Mouse (Mus musculus) hindbrain, embryonic 12.5 days (tissue): ENCODE data around the gene Sema5b. TPM values are rescaled to one million over a fixed set of nuclear protein-coding genes. Genes with fewer than 3 reads are reported as not detected.

Experiments
- ATAC-seq: fragments of 200-750 bp; cut with Nextera tagmentation; 2 replicates; pipeline ENCODE4 v1.8.0; 2017; ENCODE audit warnings: moderate TSS enrichment; ENCODE audit not compliant: low FRiP score
- H3K27ac ChIP-seq: fragments of 300-500 bp; sonication (generic); 2 replicates; pipeline ENCODE4 v1.5.1; 2016; ENCODE audit warnings: mild to moderate bottlenecking
- H3K27me3 ChIP-seq: fragments of 300-500 bp; sonication (generic); 2 replicates; pipeline ENCODE4 v1.6.1; 2016; ENCODE audit warnings: mild to moderate bottlenecking
- H3K36me3 ChIP-seq: fragments of 300-500 bp; sonication (generic); 2 replicates; pipeline ENCODE4 v1.6.1; 2016; ENCODE audit warnings: mild to moderate bottlenecking
- H3K4me1 ChIP-seq: fragments of 300-500 bp; sonication (generic); 2 replicates; pipeline ENCODE4 v1.6.1; 2016
- H3K4me2 ChIP-seq: fragments of 300-500 bp; sonication (generic); replicated peaks from 2 replicates; pipeline ENCODE4 v1.6.1; 2016; ENCODE audit warnings: mild to moderate bottlenecking
- H3K4me3 ChIP-seq: fragments of 300-500 bp; sonication (generic); 2 replicates; pipeline ENCODE4 v1.5.1; 2016; ENCODE audit warnings: mild to moderate bottlenecking
- H3K9ac ChIP-seq: fragments of 300-500 bp; sonication (generic); 2 replicates; pipeline ENCODE4 v1.6.1; 2016; ENCODE audit warnings: mild to moderate bottlenecking, moderate library complexity
- H3K9me3 ChIP-seq: fragments of 300-500 bp; sonication (generic); replicated peaks from 2 replicates; pipeline ENCODE4 v1.6.1; 2016; ENCODE audit warnings: mild to moderate bottlenecking
- WGBS: fragments of 180-500 bp; shearing (Covaris S2); methylation state at CpG from one replicate; pipeline ENCODE4 v1.1.7; 2016; 5-methylcytosine and 5-hydroxymethylcytosine counted together
- polyA plus RNA-seq: library from polyadenylated mRNA; unstranded; fragments of >200 nt; fragmentation: Nextera tagmentation; extraction: Ambion mirVana; gene quantifications from 2 replicates; pipeline ENCODE4 v1.2.1, GENCODE M21; 2016

The Sema5b gene
- polyA plus RNA-seq, 1 experiment from 2014 or later, result 42.9 TPM

DNA sequence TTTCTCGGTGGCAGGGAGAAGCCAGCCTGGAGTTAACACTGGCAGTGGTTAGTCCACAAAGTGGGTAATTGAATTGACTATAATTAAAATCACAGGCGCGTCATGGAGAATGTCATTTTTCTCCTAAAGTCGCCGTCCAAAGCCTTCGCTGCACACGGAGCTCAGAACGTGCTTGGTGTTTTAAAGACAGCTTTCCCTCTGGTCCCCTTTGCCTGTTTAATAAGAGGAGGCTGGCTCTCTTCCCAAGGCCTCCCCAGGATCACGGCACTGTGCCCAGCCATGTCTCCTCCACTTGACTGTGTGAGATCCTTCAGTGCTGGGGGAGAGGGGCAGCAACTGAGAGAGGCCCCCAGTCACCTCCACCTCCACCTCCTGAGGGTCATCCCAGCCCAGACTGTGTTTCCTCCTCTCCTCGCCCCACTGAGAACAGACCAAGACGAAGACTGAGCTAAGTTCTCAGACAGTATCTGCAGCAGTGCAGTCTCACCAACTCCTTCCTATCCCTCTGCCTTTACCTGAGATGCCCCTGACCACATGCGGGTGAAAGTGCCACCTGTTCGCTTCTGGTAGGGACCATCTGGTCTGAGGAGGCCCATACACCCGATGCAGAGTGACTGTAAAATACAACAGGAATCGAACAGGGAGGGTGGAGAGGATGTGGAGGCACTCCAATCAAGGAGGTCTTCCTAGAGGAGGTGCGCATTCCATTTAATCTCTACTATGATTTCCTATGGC lies 84.5 kb downstream of the Sema5b start:
- WGBS, result 68% methylated on average over 16 of the region's 16 CpGs
- peak overlapping the region; percentile 57 for H3K27ac ChIP-seq

GRCm38 (mm10) chr16:35627992-35628607 lies 87.2 kb downstream of the Sema5b start:
- H3K27ac ChIP-seq, result no peak overlapping the region
- peaks cover 30% of the 10 kb centered on the region for H3K4me1 ChIP-seq
- H3K9me3 ChIP-seq, result no peaks in the 10 kb centered on the region
- no peak overlapping the region for H3K4me3 ChIP-seq
- 41% methylated on average over 10 of the region's 10 CpGs for WGBS
- H3K27me3 ChIP-seq, result no peaks in the 10 kb centered on the region
- peak; percentile 67; the same call in 1 of the 2 replicates for ATAC-seq
- peaks cover 4% of the 10 kb centered on the region for H3K36me3 ChIP-seq
- no peak overlapping the region for H3K9ac ChIP-seq
- no peak overlapping the region for H3K4me2 ChIP-seq

More for the DNA sequence above, 84.5 kb downstream of the Sema5b start:
- no peaks in the 10 kb centered on the region for H3K36me3 ChIP-seq
- no peak overlapping the region for H3K9ac ChIP-seq
- H3K4me1 ChIP-seq, result peaks cover 24% of the 10 kb centered on the region
- no peaks in the 10 kb centered on the region for H3K27me3 ChIP-seq
- no peak overlapping the region for H3K4me3 ChIP-seq
- no peak overlapping the region for H3K4me2 ChIP-seq
- 0 out of 2 replicates have a peak, but pooled peaks have one; percentile 7 for ATAC-seq
- H3K9me3 ChIP-seq, result no peaks in the 10 kb centered on the region

DNA sequence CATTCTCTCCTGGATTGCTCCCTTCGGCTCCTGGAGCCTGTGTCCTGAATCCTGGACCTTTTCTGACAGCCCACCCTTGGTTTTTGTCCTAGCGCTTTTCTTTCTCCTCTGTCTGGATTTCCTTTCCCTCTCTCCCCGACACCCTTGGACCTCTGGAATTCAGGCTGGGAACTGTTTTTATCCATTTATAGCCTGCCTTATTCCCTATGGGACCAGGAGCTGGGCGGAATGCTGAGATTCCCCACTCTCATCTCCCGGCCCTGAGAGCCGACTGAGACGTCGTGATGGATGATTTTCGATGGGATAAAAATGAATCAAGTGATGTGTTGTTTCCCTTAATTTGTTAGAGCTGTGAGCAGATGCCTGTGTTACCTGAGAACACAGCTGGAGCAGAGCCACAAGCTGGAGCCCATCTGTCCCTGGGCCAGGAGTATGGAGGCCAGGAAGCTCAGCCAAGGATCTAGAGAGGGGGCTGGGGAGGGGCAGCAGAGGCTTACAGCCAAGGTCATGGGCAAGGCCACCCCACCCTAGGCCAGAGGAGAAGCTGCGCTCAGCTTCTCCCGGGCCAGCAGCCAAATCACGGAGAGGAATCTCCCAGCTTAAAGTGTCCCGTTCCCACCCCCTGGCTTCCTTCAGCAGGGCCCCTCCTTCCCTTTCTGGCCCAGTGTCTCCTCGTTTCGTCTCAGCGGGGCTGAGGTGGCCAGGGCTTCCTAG lies 89.7 kb downstream of the Sema5b start:
- Histone ChIP-seq H3K9me3 (no peaks in the 10 kb centered on the region), H3K27ac (no peak overlapping the region), H3K4me2 (no peak overlapping the region), H3K27me3 (no peaks in the 10 kb centered on the region), H3K36me3 (peaks cover 4% of the 10 kb centered on the region), H3K4me1 (peaks cover 10% of the 10 kb centered on the region), H3K9ac (no peak overlapping the region), H3K4me3 (no peak overlapping the region)
- WGBS, result 61% methylated on average over 16 of the region's 16 CpGs
- no peak for ATAC-seq

DNA sequence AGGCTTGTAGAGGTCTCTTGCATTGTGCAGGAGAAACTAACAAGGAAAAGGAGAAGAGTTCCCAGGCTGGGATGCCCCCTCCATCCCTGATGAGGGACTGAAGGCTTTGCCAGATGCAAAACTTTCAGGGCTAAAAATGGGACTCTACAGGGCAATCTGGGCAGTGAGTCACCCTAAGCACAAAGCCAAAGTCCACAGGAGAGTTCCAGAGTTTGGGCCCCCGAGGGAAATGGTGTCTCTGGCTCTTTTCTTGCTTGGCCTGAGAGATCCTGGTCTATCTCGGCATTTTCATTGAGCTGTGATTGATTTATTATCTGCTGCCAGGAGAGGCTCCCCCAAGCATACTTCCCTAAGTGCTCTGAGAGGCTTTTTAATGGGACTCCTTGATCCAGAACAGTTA lies 92.1 kb downstream of the Sema5b start:
- Histone ChIP-seq H3K9ac (no peak overlapping the region), H3K9me3 (no peaks in the 10 kb centered on the region), H3K27ac (no peak overlapping the region), H3K4me1 (peaks cover 10% of the 10 kb centered on the region), H3K27me3 (no peaks in the 10 kb centered on the region), H3K4me2 (no peak overlapping the region), H3K36me3 (peaks cover 4% of the 10 kb centered on the region), H3K4me3 (no peak overlapping the region)
- ATAC-seq, result no peak
- WGBS, result 45% methylated on average over 2 of the region's 2 CpGs

GRCm38 (mm10) chr16:35634971-35635370 lies 94.0 kb downstream of the Sema5b start:
- WGBS, result 45% methylated on average over 4 of the region's 4 CpGs
- Histone ChIP-seq H3K9ac (no peak overlapping the region), H3K9me3 (no peaks in the 10 kb centered on the region), H3K4me2 (no peak overlapping the region), H3K36me3 (peaks cover 4% of the 10 kb centered on the region), H3K27me3 (no peaks in the 10 kb centered on the region), H3K4me1 (peaks cover 10% of the 10 kb centered on the region), H3K4me3 (no peak overlapping the region), H3K27ac (no peak overlapping the region)
- ATAC-seq, result no peak

DNA sequence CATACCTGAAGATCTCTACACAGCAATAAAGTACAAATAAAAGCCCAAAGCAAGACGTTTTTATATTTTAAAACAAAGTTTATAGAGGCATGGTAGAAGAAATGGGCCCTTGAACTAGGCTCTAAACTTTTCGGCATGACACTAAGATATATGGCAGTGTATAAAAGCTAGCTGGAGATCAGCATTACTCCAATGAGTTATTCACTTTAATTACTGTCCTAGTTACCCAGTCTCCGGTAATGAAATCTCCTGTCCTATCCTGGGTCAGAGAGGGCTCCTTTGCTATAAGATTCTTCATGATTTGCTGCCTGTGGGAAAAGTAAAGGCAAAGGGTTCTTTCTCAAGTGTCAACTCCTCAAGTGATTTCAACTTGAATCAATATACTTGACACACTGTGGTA lies 98.6 kb downstream of the Sema5b start:
- no peaks in the 10 kb centered on the region for H3K9me3 ChIP-seq
- H3K36me3 ChIP-seq, result no peaks in the 10 kb centered on the region
- ATAC-seq, result no peak
- 81% methylated on average over 3 of the region's 3 CpGs for WGBS
- H3K4me3 ChIP-seq, result no peak overlapping the region
- H3K4me2 ChIP-seq, result no peak overlapping the region
- H3K4me1 ChIP-seq, result no peaks in the 10 kb centered on the region
- H3K27me3 ChIP-seq, result no peaks in the 10 kb centered on the region
- no peak overlapping the region for H3K27ac ChIP-seq
- no peak overlapping the region for H3K9ac ChIP-seq

GRCm38 (mm10) chr16:35648862-35649261 lies 107.9 kb downstream of the Sema5b start:
- H3K4me2 ChIP-seq, result no peak overlapping the region
- H3K4me1 ChIP-seq, result no peaks in the 10 kb centered on the region
- no peak overlapping the region for H3K9ac ChIP-seq
- 84% methylated on average over 4 of the region's 4 CpGs for WGBS
- H3K9me3 ChIP-seq, result no peaks in the 10 kb centered on the region
- H3K27me3 ChIP-seq, result no peaks in the 10 kb centered on the region
- ATAC-seq, result no peak
- no peak overlapping the region for H3K27ac ChIP-seq
- peaks cover 36% of the 10 kb centered on the region for H3K36me3 ChIP-seq
- H3K4me3 ChIP-seq, result no peak overlapping the region

GRCm38 (mm10) chr16:35652206-35652605 lies 111.3 kb downstream of the Sema5b start:
- ATAC-seq, result no peak
- Histone ChIP-seq H3K9ac (no peak overlapping the region), H3K36me3 (peaks cover 27% of the 10 kb centered on the region), H3K4me1 (no peaks in the 10 kb centered on the region), H3K9me3 (no peaks in the 10 kb centered on the region), H3K4me3 (no peak overlapping the region), H3K27me3 (no peaks in the 10 kb centered on the region), H3K4me2 (no peak overlapping the region), H3K27ac (no peak overlapping the region)
- WGBS, result 66% methylated on average over 6 of the region's 6 CpGs

DNA sequence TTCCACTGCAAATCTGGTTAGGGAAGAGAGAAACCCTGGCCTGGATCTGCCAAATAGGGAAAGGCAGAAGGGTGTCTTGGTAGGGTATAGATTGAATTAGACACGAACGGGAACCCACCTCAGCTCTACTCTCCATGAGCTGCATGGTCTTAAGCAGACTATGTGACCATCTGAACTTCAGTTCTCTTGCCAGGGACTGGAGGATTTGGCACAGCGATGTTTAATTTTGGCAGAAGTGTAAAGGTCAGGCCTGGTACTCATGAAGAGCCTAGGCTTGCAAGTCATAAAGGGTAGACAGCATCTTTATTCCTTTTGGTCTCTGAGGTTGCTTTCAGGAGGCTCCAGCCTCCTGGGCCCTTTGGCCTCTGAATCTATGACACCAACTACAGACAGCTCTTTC lies 111.8 kb downstream of the Sema5b start:
- Histone ChIP-seq H3K4me2 (no peak overlapping the region), H3K4me1 (no peaks in the 10 kb centered on the region), H3K9me3 (no peaks in the 10 kb centered on the region), H3K9ac (no peak overlapping the region), H3K36me3 (peaks cover 22% of the 10 kb centered on the region), H3K4me3 (no peak overlapping the region), H3K27ac (no peak overlapping the region), H3K27me3 (no peaks in the 10 kb centered on the region)
- no peak for ATAC-seq
- 93% methylated on average over 3 of the region's 3 CpGs for WGBS

GRCm38 (mm10) chr16:35653951-35654350 lies 113.0 kb downstream of the Sema5b start:
- no peak overlapping the region for H3K4me3 ChIP-seq
- no peak for ATAC-seq
- no peaks in the 10 kb centered on the region for H3K4me1 ChIP-seq
- H3K27me3 ChIP-seq, result peaks cover 7% of the 10 kb centered on the region
- H3K9ac ChIP-seq, result no peak overlapping the region
- no peak overlapping the region for H3K27ac ChIP-seq
- H3K4me2 ChIP-seq, result no peak overlapping the region
- WGBS, result 90% methylated on average over 5 of the region's 5 CpGs
- peaks cover 22% of the 10 kb centered on the region for H3K36me3 ChIP-seq
- H3K9me3 ChIP-seq, result no peaks in the 10 kb centered on the region

DNA sequence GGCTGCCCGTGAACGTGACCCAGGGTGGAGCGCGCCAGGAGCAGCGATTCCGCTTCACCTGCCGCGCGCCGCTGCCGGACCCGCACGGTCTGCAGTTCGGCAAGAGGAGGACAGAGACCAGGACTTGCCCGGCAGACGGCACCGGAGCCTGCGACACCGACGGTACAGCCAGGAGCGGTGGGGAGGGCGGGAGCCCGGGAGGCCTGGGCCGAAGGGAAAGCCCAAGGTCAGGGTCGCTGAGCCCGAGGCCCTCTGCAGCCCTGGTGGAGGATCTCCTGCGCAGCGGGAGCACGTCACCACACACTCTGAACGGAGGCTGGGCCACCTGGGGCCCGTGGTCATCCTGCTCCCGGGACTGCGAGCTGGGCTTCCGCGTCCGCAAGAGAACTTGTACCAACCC lies 119.3 kb downstream of the Sema5b start:
- no peak for ATAC-seq

DNA sequence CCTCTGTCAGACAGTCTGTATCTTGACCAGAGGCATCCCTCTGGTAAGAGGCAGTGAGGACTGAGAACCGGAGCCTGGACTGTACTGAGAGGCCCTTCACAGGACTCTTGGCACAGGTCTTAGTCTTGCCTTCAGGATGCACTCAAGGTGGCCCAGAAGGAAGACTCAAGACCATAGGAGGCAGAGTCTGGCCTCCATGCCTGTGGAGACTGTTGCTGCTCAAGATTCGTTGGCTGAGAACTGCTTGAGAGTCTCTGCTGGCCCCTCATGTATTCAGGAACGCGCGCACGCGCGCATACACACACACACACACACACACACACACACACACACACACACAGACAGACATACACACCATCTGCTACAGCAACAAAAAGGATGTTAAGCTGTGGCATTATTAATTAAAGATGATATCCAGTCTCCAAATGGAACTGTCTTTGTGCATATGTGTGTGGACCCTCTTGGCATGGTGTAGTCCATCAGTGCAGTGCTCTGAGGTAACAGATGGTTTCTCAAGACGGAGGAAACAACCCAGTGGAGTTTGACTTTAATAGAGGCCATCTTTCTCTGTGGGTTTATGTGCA lies 123.0 kb downstream of the Sema5b start:
- no peak overlapping the region for H3K27ac ChIP-seq
- H3K9me3 ChIP-seq, result no peaks in the 10 kb centered on the region
- H3K9ac ChIP-seq, result no peak overlapping the region
- no peak overlapping the region for H3K4me3 ChIP-seq
- peaks cover 13% of the 10 kb centered on the region for H3K27me3 ChIP-seq
- no peak for ATAC-seq
- peaks cover 48% of the 10 kb centered on the region for H3K36me3 ChIP-seq
- H3K4me1 ChIP-seq, result peaks cover 10% of the 10 kb centered on the region
- no peak overlapping the region for H3K4me2 ChIP-seq
- WGBS, result 90% methylated on average over 9 of the region's 9 CpGs

More for the DNA sequence above, 119.3 kb downstream of the Sema5b start:
- Histone ChIP-seq H3K27me3 (peaks cover 19% of the 10 kb centered on the region), H3K4me3 (peak overlapping the region; percentile 24), H3K36me3 (peaks cover 53% of the 10 kb centered on the region), H3K9me3 (no peaks in the 10 kb centered on the region), H3K4me1 (peaks cover 10% of the 10 kb centered on the region), H3K9ac (0 out of 2 replicates have a peak overlapping the region, but pooled peaks have one; percentile 27), H3K4me2 (peak overlapping the region; percentile 46), H3K27ac (no peak overlapping the region)
- 28% methylated on average over 36 of the region's 36 CpGs for WGBS
